Mouse (Mus musculus) kidney, adult 2 months (tissue): ENCODE results near the gene Ccdc163.

Experiments used
- CTCF ChIP-seq: fragments of 200-500 bp; conservative IDR thresholded peaks from 2 replicates; pipeline ENCODE4 v1.5.1; 2011; ENCODE audit warnings: low read depth, mild to moderate bottlenecking, control low read depth, low read length, moderate library complexity, mixed read lengths; ENCODE audit not compliant: insufficient read depth, insufficient read length
- POLR2A ChIP-seq: fragments of 200-500 bp; IDR thresholded peaks from one replicate; pipeline ENCODE4 v1.6.1; 2011; ENCODE audit warnings: low read depth, low read length, control low read depth

DNA sequence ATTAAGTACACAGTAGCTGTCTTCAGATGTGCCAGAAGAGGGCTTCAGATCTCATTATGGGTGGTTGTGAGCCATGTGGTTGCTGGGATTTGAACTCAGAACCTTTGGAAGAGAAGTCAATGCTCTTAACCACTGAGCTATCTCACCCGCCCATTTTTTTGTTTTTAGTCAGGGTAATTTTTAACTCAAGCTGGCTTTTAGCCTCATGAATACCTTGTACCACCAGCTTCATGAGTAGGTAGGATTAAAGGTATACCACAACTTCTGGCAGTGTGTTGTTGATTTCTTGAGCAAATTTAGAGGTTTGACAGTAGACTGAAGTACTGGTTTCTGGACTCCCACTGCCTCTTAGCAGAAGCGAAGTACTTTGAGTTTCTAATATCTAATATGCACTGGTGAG is 16.2 kb upstream of the Ccdc163 start:
- TF ChIP-seq POLR2A (no peak), CTCF (no peak)
